Mouse (Mus musculus) forebrain, embryonic 12.5 days (tissue): ENCODE measurements at regions not wholly inside any gene's neighbourhood (a gene's known extent, or its start where the extent isn't known, plus 50 kb on each side); places are given as distances from the start of the nearest gene placed in this dataset.
A peak's percentile ranks its signal among the peaks of the same experiment; 100 is the strongest.

Experiments
- ATAC-seq: fragments of 200-750 bp; cut with Nextera tagmentation; 2 replicates; pipeline ENCODE4 v1.8.0; 2017; ENCODE audit warnings: moderate TSS enrichment; ENCODE audit not compliant: low FRiP score
- H3K27ac ChIP-seq: fragments of 300-500 bp; sonication (generic); 2 replicates; pipeline ENCODE4 v1.5.1; 2016; ENCODE audit warnings: mild to moderate bottlenecking
- H3K27me3 ChIP-seq: fragments of 300-500 bp; sonication (generic); 2 replicates; pipeline ENCODE4 v1.6.1; 2016; ENCODE audit warnings: mild to moderate bottlenecking
- H3K36me3 ChIP-seq: fragments of 300-500 bp; sonication (generic); replicated peaks from 2 replicates; pipeline ENCODE4 v1.6.1; 2016; ENCODE audit warnings: mild to moderate bottlenecking
- H3K4me1 ChIP-seq: fragments of 300-500 bp; sonication (generic); 2 replicates; pipeline ENCODE4 v1.6.1; 2016
- H3K4me2 ChIP-seq: fragments of 300-500 bp; sonication (generic); 2 replicates; pipeline ENCODE4 v1.6.1; 2016; ENCODE audit warnings: mild to moderate bottlenecking, moderate library complexity
- H3K4me3 ChIP-seq: fragments of 300-500 bp; sonication (generic); replicated peaks from 2 replicates; pipeline ENCODE4 v1.5.1; 2016; ENCODE audit warnings: mild to moderate bottlenecking
- H3K9ac ChIP-seq: fragments of 300-500 bp; sonication (generic); 2 replicates; pipeline ENCODE4 v1.6.1; 2016; ENCODE audit warnings: mild to moderate bottlenecking
- H3K9me3 ChIP-seq: fragments of 300-500 bp; sonication (generic); 2 replicates; pipeline ENCODE4 v1.6.1; 2016
- WGBS: fragments of 180-500 bp; shearing (Covaris S2); methylation state at CpG from one replicate; pipeline ENCODE4 v1.1.7; 2016; 5-methylcytosine and 5-hydroxymethylcytosine counted together

GRCm38 (mm10) chr6:135433753-135434152, 71.4 kb downstream of the Emp1 start:
- H3K4me3 ChIP-seq: no peak overlapping the region
- no peak for ATAC-seq
- no peaks in the 10 kb centered on the region for H3K4me1 ChIP-seq
- no peaks in the 10 kb centered on the region for H3K36me3 ChIP-seq
- no peak overlapping the region for H3K4me2 ChIP-seq
- H3K27ac ChIP-seq: no peak overlapping the region
- WGBS: 87% methylated on average over 7 of the region's 7 CpGs
- H3K27me3 ChIP-seq: no peaks in the 10 kb centered on the region
- no peaks in the 10 kb centered on the region for H3K9me3 ChIP-seq
- H3K9ac ChIP-seq: no peak overlapping the region

DNA sequence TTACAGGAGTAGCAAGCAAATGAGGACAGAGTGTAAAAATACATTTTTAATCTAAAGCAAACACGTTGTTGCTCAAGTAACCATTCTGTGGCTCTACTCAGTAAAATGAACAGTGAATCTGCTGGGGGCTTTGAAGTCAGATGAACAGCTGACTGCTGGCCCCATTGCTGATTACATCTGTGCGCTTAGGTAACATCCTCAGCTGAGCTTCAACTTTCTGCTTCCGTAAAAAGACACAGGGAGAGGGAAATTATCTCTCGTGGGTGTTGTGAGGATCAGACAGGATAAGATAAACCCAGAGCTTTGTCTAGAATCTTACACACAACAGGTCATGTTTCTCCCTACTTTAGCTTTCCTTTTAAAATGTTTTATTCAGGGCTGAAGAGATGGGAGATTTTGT, 74.0 kb downstream of the Emp1 start:
- Histone ChIP-seq H3K27ac (no peak overlapping the region), H3K4me1 (peaks cover 4% of the 10 kb centered on the region; the same call in 1 of the 2 replicates), H3K4me2 (no peak overlapping the region), H3K27me3 (no peaks in the 10 kb centered on the region), H3K4me3 (no peak overlapping the region), H3K36me3 (no peaks in the 10 kb centered on the region), H3K9me3 (no peaks in the 10 kb centered on the region), H3K9ac (no peak overlapping the region)
- WGBS: 88% methylated on average over 4 of the region's 4 CpGs
- ATAC-seq: no peak

DNA sequence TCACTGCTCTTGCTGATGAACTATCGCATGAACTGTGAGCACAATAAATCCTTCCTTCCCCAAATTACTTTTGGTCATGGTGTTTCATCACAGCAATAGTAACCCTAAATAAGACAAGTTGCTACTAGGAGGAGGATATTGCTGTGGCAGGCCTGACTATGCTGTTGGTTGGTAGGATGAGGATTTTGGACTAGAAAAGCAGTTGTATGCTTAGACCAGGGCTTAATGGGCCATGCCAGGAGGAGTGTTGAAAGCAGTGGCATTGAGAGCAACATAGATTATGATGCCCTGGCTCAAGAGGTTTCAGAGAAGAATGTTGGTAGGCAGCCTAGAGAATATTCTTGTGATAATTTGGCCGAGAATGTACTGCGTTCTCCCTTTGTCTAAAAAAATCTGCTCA, 75.9 kb downstream of the Emp1 start:
- H3K9me3 ChIP-seq: no peaks in the 10 kb centered on the region
- ATAC-seq: no peak

DNA sequence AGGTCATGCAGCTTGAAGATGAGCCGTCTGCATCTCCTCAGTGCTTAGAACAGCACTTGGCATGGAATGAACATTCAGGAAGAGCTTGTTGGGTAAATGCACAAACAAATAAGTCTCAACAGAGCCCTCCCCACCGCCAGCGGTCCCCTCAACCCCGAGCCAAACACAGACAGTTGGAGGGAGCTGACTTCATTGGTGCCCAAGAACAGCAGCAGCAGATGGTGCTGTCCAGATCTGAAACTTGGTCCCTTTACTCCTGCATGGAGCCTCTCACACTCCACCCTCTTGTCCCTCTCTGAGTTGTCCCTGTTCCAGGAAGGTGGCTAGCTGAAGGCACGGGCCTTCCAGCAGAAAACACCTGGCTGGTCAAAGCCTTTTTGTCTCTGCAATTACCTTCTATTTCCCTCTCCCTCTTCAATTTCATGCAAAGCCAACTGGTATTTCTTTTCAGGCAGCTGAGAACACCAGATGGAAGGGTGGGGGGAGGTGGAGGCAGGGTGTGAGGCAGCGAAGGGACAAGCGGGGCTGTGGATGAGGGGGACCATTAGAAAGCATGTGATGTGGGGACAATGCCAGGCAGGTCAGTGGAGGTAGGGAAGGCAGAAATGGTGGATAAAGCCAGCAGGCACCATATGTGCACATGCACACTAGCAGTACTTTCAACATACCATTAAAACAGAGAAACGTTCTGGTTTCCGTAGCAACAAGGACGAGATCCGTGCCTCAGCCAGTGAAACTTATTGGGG, 79.0 kb downstream of the Emp1 start:
- Histone ChIP-seq H3K27ac (peak overlapping the region; percentile 65; the same call in 1 of the 2 replicates), H3K9me3 (no peaks in the 10 kb centered on the region), H3K36me3 (no peaks in the 10 kb centered on the region), H3K9ac (no peak overlapping the region), H3K4me3 (no peak overlapping the region), H3K4me1 (peaks cover 15% of the 10 kb centered on the region), H3K4me2 (no peak overlapping the region), H3K27me3 (no peaks in the 10 kb centered on the region)
- WGBS: 67% methylated on average over 11 of the region's 11 CpGs
- peak; percentile 67; the same call in 1 of the 2 replicates for ATAC-seq

More for the DNA sequence above, 75.9 kb downstream of the Emp1 start:
- no peaks in the 10 kb centered on the region for H3K36me3 ChIP-seq
- H3K4me1 ChIP-seq: peaks cover 9% of the 10 kb centered on the region; the same call in 1 of the 2 replicates
- no peak overlapping the region for H3K27ac ChIP-seq
- no peaks in the 10 kb centered on the region for H3K27me3 ChIP-seq
- WGBS: 96% methylated on average over 3 of the region's 3 CpGs
- no peak overlapping the region for H3K9ac ChIP-seq
- no peak overlapping the region for H3K4me3 ChIP-seq
- no peak overlapping the region for H3K4me2 ChIP-seq

DNA sequence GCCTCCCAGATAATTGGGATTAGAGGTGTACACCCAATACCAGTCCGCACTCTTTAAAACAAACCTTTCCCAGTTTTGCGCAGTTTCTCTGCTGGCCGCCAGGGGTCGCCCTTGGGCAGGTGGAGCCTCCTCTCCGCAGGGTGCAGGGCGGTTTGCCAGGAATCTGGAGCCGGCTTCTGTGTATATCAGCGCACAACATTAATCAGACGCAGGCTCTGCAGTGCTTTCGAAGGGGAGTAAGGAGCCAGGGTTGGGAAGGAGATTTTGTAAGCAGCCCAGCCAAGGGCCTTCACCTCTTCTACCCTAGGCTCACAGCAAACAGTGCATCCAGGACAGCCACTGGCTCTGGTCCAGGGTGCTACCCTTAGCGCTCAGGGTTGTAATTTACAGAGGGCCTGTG, 82.3 kb downstream of the Emp1 start:
- Histone ChIP-seq H3K36me3 (no peaks in the 10 kb centered on the region), H3K4me3 (0 out of 2 replicates have a peak overlapping the region, but pooled peaks have one; percentile 4), H3K27ac (peak overlapping the region; percentile 63; the same call in 1 of the 2 replicates), H3K4me2 (peak overlapping the region; percentile 39), H3K4me1 (peaks cover 15% of the 10 kb centered on the region), H3K27me3 (no peaks in the 10 kb centered on the region), H3K9me3 (no peaks in the 10 kb centered on the region), H3K9ac (peak overlapping the region; percentile 36; the same call in 1 of the 2 replicates)
- WGBS: 4% methylated on average over 11 of the region's 11 CpGs
- peak; percentile 90 for ATAC-seq

DNA sequence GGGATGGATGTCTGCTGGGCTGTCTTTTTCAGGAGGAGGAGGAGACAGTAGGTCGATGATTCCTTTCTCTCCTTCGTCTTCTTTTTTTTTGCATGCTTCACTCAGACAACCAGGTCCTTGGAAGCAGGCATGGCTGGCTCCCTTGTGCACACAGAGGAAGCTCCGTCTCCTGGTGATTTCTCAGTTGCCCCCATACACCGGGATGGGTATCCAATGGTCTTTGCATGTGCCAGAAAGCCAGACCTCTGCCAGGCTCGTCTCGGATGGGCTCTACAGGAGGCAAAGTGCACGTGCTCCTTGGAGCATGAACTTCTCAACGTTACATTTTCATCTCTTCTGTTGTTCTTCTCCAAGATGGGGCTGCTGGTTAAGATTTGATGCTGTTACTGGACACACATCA, 82.7 kb downstream of the Emp1 start:
- H3K9me3 ChIP-seq: no peaks in the 10 kb centered on the region
- H3K4me2 ChIP-seq: peak overlapping the region; percentile 39
- 29% methylated on average over 8 of the region's 8 CpGs for WGBS
- H3K36me3 ChIP-seq: no peaks in the 10 kb centered on the region
- no peak for ATAC-seq
- peaks cover 15% of the 10 kb centered on the region for H3K4me1 ChIP-seq
- H3K27me3 ChIP-seq: no peaks in the 10 kb centered on the region
- 0 out of 2 replicates have a peak overlapping the region, but pooled peaks have one; percentile 4 for H3K4me3 ChIP-seq
- peak overlapping the region; percentile 36; the same call in 1 of the 2 replicates for H3K9ac ChIP-seq
- H3K27ac ChIP-seq: peak overlapping the region; percentile 63; the same call in 1 of the 2 replicates

DNA sequence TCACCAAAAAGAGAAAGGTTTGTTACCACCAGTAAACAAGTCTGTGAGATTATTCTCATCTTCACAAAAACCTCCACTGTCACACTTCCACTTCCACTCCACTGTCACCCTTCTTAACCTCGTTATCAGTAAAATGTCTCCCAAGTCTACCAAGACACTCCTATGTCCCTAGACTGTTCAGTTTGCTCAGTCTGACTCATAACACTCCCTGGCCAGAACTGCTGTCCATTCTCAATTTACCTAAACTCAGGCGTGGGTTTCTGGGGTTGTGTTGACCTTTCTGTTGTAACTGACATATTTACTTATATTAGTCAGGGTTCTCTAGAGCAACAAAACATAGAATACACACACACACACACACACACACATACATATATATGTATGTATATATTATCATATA, 85.5 kb downstream of the Emp1 start:
- no peak for ATAC-seq
- Histone ChIP-seq H3K9ac (no peak overlapping the region), H3K9me3 (no peaks in the 10 kb centered on the region), H3K27me3 (no peaks in the 10 kb centered on the region), H3K36me3 (no peaks in the 10 kb centered on the region), H3K4me2 (no peak overlapping the region), H3K4me3 (no peak overlapping the region), H3K27ac (no peak overlapping the region), H3K4me1 (peaks cover 6% of the 10 kb centered on the region)
- 83% methylated on average over 2 of the region's 2 CpGs for WGBS

GRCm38 (mm10) chr6:135449228-135449627, 86.9 kb downstream of the Emp1 start:
- H3K4me3 ChIP-seq: no peak overlapping the region
- H3K9me3 ChIP-seq: no peaks in the 10 kb centered on the region
- ATAC-seq: no peak
- H3K4me1 ChIP-seq: peaks cover 6% of the 10 kb centered on the region
- H3K27me3 ChIP-seq: no peaks in the 10 kb centered on the region
- no peak overlapping the region for H3K27ac ChIP-seq
- no peak overlapping the region for H3K9ac ChIP-seq
- H3K4me2 ChIP-seq: no peak overlapping the region
- 82% methylated on average over 5 of the region's 5 CpGs for WGBS
- H3K36me3 ChIP-seq: no peaks in the 10 kb centered on the region

GRCm38 (mm10) chr6:135450573-135450972, 88.2 kb downstream of the Emp1 start:
- no peak for ATAC-seq
- Histone ChIP-seq H3K4me3 (no peak overlapping the region), H3K9me3 (no peaks in the 10 kb centered on the region), H3K27ac (no peak overlapping the region), H3K36me3 (no peaks in the 10 kb centered on the region), H3K4me2 (no peak overlapping the region), H3K27me3 (no peaks in the 10 kb centered on the region), H3K9ac (no peak overlapping the region), H3K4me1 (no peaks in the 10 kb centered on the region)
- WGBS: 91% methylated on average over 7 of the region's 7 CpGs

- no peak for ATAC-seq
- no peaks in the 10 kb centered on the region for H3K36me3 ChIP-seq
- H3K4me3 ChIP-seq: no peak overlapping the region
- H3K9ac ChIP-seq: no peak overlapping the region
- no peaks in the 10 kb centered on the region for H3K27me3 ChIP-seq
- H3K4me1 ChIP-seq: no peaks in the 10 kb centered on the region
- H3K27ac ChIP-seq: no peak overlapping the region
- no peaks in the 10 kb centered on the region for H3K9me3 ChIP-seq
- H3K4me2 ChIP-seq: no peak overlapping the region
- 91% methylated on average over 8 of the region's 8 CpGs for WGBS
Measured at GRCm38 (mm10) chr6:135451165-135451797, 88.9 kb downstream of the Emp1 start.

DNA sequence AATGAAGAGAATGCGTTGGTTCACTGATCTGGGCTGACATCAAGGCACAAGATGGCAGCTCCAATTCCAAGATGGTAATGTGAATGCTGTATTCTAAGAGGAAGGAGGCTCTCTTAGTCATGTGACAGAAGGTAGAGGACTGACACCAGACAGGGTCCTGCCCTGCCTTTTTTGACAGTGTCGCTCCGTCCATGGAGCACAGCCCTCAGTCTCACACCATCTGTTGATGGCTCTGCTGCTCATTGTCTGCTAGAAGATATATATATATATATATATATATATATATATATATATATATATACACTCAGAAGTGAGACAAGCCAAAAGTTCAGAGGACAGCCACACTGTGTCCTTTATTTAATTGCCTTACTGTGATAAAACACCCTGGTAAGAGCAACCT, 90.7 kb downstream of the Emp1 start:
- Histone ChIP-seq H3K27me3 (no peaks in the 10 kb centered on the region), H3K4me1 (no peaks in the 10 kb centered on the region)
- 90% methylated on average over 3 of the region's 3 CpGs for WGBS

GRCm38 (mm10) chr6:135472495-135472894, 110.2 kb downstream of the Emp1 start:
- Histone ChIP-seq H3K9ac (no peak overlapping the region), H3K4me1 (no peaks in the 10 kb centered on the region), H3K27ac (no peak overlapping the region), H3K9me3 (no peaks in the 10 kb centered on the region), H3K4me2 (no peak overlapping the region), H3K4me3 (no peak overlapping the region), H3K36me3 (no peaks in the 10 kb centered on the region), H3K27me3 (no peaks in the 10 kb centered on the region)
- no peak for ATAC-seq
- WGBS: 44% methylated on average over 6 of the region's 6 CpGs

More for the DNA sequence above, 90.7 kb downstream of the Emp1 start:
- no peaks in the 10 kb centered on the region for H3K36me3 ChIP-seq
- H3K9me3 ChIP-seq: no peaks in the 10 kb centered on the region
- no peak for ATAC-seq
- H3K4me2 ChIP-seq: no peak overlapping the region
- no peak overlapping the region for H3K4me3 ChIP-seq
- H3K9ac ChIP-seq: no peak overlapping the region
- no peak overlapping the region for H3K27ac ChIP-seq

DNA sequence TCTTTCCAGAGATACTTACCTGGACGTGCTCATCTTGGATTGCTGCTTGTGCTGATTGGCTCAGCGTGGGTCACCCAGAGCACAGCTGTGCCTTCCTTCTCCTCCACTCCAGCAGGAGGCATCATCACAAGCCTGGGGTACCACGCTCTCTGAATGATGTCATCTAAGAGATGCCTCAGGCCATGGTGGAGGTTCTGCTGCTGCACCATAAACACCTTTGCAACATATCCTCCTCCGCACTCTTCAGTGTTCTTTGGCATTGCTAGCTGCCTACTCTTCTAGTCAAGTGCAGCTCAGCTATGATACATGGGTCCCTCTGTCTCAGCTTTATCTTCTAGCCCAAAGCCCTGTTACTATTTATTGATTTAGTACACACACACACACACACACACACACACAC, 110.8 kb downstream of the Emp1 start:
- Histone ChIP-seq H3K4me2 (no peak overlapping the region), H3K9me3 (no peaks in the 10 kb centered on the region), H3K4me1 (no peaks in the 10 kb centered on the region), H3K4me3 (no peak overlapping the region), H3K9ac (no peak overlapping the region), H3K36me3 (no peaks in the 10 kb centered on the region), H3K27me3 (no peaks in the 10 kb centered on the region), H3K27ac (no peak overlapping the region)
- 93% methylated on average over 4 of the region's 4 CpGs for WGBS
- no peak for ATAC-seq
